Mouse (Mus musculus) lung, postnatal 14 days (tissue): ENCODE measurements at regions not wholly inside any gene's neighbourhood (a gene's known extent, or its start where the extent isn't known, plus 50 kb on each side); places are given as distances from the start of the nearest gene placed in this dataset.

ENCODE experiments used
- DNase-seq: peaks from one replicate; pipeline ENCODE4 v3.0.0; 2021

DNA sequence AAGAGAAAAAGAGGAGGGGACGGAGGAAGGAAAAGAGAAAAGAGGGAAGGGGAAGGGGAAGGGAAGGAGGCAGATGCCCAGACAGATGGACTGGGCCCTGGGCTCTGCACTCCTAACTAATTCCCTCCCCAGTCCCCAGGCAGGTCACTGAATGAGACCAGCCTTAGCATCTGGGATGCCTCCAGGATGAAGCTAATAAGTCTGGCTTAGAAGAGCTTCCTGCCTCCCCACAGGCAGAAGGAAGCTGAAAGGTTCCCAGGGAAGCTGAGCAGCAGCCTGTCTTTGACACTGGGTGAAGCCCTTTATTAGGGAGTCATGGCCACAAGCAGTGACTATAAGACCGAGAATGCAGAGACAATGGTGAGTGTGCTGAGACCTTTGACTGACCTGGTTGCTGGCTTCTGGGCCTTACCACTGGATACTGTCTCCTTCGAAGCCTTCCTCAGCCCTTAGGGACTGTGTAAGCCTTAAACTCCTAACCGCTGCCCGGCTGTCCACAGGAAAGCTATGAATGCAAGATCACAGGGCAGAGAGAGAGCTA, 76.7 kb upstream of the Bod1 start:
- DNase-seq, result no peak

DNA sequence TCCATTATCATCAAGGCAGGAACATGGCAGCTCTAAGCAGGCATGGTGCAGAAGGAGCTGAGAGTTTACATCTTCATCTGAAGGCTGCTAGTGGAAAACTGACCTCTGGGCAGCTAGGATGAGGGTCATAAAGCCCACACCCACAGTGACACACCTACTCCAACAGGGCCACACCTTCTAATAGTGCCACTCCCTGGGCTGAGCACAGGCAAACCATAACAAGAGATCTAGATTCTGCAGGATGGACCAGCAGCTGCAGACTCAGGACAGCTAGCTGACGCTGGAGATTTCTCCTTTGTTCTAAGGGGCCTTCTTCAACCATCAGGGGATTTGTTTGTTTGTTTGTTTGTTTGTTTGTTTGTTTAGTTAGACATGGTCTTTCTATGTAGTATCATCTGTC, 79.6 kb upstream of the Bod1 start:
- DNase-seq, result no peak

DNA sequence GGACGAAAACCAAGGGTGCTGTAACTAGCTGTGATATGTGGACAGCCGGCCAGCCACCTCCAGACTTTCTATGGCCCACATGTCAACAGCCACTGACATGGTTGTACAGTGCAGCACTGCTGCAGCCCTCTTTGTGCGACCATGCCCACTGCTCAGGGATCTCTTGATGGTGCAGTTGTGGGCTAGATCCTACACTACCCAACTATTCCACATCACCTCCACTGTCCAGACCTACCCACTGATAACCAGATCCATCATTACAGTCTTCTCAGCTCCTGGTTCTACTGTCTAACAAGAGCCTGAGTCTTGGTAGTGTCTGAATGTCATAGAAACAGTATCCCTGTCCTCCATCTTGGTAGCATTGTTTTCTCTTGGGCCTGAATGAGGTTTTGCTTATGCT, 81.5 kb upstream of the Bod1 start:
- no peak for DNase-seq

DNA sequence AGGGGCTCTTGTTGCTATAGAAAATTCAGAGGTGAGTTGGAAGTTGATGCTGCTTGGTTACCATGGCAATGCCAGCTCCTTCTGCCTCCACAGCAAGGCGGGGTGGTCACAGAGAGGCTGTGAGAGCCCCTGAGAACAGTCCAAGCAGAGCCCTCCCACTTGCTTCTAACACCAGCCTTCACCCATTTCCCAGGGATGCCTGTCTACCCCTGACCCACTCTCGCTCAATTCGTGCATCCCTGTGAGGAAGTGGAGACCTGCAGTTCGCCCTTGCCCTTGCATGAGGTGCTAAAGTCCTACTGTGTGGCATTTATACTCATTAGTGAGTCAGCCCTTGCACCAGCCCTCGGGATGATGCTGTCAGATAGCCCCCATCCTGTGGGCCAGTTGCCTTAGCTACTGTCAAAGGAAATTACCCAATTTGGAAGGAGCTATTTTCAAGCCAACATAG, 82.1 kb upstream of the Bod1 start:
- DNase-seq, result no peak

DNA sequence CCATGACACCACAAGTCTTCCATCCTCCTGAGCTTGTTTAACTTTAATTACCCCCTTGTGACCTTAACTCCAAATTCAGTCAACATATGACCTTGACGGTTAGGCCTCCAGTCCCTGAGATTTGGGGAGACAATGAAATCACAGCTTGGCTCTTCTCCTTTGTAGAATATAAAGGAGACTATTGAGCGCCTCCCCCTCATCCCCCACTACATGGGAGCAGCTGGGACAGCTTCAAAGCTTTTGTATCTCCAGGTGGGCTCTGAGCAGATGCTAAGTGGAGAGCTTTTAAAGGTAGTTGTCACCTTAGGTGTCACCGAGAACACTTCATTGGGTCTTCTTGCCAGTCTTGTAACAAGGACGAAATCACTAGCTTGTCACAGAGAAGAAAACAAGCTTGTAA, 82.7 kb upstream of the Bod1 start:
- no peak for DNase-seq

DNA sequence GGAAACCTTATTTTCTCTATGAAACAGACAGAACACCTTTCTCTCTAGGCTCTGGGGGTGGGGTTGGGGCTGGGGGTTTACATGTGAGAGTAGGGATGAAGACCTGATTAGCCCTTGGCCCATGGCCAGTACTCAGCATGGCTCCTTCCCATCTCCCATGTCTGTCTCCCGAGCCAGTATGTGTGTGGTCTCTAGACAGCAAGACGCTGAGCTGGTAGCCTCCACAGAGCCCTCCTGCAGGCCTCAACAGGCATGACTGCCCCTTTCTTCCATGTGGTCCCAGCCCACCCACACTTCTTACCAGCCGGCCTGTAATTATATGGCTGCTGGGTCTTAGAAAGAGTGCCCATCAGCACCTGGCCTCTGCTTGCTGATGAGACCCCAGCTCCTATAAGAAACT, 84.2 kb upstream of the Bod1 start:
- no peak for DNase-seq

DNA sequence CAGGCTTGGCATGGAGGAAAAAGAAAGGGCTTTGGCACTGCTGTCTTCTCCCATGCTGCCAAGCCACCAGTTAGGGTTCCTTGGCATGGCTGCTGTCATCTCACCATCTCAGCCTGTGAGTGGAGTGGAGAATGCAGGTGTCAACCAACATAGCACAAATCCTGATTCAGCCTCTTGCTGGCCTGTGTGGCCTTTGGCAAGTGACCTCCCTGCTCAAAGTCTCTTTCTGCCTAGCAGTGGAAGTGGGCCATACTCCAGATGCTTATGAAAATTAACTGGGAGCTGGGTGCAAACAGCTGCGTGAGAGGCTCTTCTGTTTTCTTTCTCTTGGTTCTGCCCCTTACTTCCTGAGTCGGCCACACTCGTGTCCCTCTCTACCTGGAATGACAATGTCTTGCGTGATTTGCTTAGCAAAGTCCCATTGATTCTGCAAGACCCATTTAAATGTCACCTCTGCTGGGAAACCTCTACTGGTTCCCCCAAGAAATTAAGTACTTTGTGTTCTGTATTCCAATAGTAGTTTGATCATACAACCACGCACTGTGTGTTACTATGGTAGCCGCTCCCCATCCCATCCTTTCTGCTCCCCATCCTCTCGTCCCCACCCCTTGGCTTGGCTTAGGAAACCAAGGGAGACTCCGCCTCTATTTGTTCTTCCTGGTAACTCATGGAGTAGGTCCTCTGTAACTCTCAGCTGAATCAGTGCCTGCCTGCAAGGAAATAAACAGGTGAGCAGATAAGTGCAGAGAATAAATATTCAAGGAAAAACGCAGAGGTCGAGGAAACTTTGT, 84.9 kb upstream of the Bod1 start:
- DNase-seq, result no peak

DNA sequence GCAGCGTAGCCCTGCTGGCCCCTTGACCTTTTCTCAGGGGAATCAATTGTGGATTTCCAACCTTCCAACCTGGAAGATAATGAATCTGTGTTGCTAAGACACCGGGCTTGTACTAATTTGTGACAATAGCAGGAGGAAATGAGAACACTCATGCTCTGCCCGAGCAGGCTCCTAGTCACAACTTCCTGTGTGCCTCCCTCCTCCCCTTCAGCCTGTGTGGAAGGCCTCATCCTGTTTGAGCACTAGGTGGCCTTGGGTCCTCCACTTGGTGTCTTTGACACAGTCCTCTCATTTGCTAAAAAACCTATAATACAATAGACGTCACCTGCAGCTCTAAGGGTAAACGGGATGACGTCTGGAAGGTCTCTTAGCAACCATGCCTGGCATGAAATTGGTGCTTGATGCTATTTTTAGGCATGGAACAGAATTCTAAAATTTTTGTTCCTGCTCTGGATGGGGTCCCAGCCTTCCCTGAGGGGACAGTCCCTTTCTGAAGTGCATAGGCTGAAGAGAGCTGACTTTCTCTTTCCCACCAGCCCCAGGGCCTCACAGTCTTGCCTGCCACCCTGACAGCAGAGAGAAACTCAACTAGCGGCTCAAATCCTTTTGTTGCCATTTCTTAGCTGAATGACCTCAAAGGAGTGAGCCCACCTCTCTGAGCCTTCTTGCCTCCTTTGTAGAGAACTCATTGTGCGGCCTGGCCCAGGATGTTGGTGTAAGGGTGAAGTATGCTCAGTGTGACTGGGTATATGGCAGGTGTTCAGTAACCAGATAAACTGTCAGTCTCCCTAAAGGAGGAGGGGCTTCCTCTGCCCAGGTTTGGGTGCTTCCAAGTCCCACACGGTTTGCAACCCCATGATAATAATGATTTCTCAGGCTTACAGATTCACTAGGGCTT, 88.4 kb upstream of the Bod1 start:
- DNase-seq, result no peak

DNA sequence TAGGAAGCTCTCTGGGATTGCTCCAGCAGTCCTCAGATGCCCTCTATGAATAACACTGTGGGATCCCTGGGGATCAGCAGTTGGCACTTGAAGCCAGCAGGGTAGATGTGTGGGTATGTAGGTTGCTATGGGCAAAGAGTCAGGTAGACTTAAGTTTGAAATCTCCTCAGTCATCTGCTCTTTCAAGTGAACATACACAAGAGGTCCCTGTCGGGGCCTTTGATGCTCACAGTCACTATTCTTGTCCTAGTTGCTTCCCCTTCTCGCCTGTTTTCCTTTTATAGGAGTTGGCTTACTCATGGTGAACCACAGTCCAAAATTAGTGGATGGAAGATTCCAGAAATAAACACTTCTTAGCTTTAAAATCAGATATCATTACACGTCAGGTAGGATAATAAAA, 92.2 kb upstream of the Bod1 start:
- DNase-seq, result no peak

DNA sequence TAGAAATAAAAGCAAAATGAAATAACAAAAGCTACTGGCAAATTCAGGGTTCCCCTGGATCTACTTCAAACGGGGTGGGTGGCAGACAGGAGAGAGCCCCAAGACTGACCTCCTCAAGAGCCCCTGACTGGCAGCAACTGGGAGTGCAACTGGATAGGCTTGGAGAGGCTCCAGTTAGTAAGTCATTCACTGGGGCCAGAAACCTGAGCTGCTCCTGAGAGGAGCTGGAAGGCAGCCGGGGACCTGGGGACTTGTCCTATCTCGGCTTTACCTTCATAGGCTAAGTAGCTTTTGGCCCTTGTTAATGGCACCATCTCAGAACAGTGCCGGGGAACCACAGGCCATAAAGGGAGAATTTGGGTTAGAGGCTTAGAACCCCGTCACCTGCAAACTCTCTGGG, 94.6 kb upstream of the Bod1 start:
- DNase-seq, result no peak

DNA sequence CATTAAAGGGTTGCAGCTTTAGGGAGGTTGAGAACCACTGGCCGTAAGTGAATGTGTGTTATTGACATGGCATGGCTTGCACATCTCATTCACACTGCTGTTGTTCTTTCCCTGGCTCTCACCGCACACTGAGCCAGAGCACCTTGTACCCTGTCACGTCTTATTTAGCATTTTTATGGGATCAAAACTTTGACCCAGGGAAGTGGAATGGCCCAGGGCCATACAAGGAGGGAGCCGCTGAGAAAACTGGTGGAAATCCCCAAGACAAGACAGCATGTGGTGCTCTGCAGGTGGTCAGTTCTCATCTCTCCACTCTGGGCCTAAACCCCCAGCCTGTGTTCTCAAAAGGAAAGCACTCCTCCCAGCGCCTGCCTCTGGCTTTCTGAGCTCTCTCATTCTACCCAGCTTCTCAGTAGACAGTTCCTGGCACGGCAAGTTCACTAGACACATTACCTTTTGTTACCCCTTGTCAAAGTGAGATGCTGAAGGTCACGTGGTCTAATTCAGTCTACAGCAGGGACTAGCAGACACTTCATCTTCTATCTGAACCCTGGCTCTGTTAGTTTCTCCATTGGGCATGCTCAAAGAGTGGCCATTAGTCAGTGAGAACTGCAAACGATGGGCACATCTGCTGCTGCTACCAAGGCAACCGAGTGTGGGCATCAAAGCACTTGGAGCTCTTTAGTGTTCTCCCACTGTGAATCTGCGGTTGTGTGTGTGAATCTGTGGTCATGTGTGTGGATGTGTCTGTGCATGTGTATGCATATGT, 96.2 kb upstream of the Bod1 start:
- no peak for DNase-seq

DNA sequence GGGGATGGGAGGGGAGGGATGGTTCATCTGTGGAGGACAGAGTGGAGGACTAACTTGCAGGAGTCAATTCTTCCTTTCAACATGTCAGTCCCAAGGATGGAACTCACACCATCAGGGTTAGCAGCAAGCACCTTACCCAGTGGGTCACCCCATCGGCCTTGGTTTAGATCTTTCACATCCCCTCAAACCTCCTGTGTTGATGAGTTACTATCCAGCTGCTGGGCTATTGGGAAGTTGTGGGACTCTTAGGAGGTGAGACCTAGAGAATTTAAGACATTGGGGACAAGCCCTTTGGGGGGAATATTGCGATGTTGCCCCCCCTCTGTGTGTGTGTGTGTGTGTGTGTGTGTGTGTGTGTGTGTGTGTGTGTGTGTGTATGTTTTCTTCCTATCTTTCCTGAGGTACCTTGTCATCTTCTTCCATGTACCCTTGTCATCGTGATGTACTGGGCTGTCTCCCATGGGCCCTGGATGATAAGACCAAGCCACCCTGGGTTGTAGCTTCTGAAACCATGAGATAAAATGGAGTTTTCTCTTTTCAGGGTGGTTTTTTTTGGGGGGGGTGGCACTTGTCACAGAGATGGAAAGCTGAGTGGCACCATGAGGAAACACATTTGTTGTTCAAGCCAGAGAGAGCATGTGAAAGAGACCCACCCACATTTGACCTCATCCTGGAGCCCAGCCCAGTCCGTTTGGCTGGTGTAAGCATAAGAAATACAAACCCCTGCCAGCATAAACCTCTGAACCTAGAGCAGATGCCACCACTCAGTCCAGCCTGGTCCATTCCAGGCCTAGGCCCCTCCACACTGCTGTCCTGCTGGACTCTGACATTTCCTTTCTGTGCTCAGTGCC, 98.3 kb upstream of the Bod1 start:
- peak; percentile 74 for DNase-seq

DNA sequence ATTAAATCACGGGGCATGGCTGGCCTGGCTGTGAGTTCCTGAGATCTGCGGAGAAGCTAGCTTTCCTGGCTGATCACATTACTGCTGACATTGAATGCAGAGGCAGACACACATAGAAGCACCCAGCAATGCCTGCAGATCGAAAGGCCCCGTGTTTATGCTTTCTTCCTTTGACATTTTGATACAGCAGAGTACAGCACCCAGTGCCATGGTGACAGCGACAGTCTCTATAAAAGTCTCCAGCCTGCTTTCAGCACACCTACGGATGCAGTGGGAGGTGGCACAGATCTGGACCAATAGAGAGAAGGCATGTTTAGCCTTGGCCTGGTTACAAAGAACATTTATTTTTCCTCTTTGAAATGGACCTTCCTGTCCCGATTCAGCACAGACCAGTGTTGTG, 99.2 kb upstream of the Bod1 start:
- DNase-seq, result no peak

DNA sequence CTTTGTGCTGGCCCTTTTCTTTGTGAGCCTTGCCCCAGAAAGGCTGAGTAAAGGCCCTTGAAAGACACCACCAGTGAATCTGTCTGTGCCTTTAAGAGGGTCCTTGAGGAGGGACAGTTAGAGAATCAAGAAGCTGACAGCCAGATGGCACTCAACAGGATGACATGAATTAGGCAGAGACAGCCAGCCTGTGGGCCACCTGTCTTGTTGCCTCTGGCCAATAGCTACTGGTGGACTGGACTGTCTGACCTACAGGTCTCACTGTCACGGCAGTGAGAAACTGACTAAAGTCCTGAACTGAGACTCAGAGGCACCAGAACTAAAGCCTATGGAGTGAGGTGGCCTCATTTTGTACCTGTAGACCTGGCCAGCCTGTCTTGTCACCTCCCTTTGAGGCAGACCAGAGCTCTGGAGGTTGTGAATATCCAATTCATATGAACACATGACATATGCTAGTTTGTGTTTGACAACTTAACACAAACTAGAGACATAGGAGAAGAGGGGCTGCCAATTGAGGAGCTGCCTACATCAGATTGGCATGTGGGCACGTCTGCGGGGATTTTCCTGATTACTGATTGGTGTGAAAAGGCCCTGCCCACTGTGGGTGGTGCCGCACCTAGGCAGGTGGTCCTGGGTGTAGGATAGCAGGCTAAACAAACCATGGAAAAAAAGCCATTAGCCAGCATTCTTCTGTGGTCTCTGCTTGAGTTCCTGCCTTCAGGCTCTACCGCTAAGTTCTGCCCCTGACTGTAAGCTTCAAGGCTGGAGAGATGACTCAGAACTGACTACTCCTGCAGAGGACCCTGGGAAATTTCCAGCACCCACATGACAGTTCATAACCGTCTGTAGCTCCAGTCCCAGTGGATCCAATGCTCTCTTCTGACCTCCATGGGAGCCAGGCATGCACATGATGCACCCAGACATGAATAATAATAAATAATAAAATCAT, 100.1 kb upstream of the Bod1 start:
- no peak for DNase-seq

DNA sequence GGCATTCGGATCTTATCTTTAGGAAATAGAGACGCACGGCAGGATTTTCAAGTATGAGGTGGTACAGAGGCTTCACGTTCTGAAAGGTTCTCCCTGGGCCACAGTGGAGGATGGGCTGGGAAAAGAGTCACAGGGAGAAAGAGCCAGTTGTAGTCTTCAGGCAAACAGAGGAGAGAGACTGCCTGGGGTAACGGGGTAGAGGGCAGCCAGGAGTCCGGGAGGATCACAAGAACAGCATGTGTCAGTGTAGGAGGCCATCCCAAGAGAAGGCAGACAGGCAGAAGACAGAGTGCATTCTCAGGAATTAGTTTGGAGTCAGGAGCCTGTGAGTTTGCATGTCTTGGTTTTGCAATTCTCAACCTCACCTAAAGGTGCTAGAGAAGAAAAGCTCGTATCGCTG, 94.5 kb upstream of the Cpeb4 start:
- no peak for DNase-seq

DNA sequence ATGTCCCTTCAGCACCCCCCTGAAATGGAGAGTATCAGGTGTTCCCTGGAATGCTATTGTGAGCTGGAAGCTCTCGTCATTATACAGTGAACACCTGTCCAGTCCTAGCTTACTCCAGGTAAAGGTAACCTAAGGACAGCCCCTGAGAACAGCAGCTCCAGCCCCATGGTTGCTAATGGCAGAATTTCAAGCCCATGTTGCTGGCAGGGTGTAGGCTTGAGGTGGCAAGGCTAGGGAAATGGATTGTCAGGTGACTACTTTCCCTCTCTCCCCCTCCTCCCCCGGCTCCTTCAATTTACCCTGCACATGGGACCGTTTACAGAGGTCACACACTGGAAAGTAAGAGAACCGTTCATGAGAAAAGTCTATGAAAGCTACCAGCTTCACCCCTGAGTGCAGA, 93.2 kb upstream of the Cpeb4 start:
- DNase-seq, result no peak

DNA sequence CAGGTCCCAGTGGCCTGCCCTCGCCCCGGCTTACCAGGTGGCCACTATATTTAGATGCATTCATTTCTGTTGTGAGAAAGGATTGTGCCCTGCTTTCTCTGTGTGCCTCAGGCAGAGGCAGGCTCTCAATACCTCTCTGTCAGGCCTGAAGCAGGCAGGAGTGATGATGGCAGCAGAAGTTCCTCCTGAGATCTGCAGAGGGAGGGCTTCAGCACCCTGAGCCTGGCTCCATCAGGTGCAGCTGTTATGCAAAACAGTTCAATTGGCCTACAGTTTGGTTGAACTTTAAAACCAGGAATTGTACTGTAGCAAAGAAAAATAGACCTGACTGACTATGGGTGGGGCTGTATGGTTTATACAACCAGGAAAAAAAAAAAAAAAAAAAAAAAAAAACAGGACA, 92.7 kb upstream of the Cpeb4 start:
- DNase-seq, result no peak

DNA sequence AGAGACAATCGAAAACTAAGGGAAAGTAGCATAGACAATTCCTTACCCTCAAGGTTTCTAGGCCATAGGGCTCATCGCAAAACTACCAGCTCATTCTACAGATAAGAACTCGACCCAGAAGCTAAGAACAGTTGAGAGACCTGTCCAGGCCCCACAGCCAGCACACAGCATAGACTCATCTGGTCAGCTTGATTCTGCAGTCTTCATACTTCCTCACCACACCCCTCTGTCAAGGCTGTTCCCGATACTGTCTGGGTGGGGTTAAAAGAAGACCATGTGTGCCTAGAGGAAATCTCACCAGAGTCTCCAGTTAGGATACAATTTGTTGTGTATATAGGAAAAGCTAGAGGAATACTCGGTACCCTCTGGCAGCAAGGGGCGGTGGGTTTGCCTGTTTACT, 91.0 kb upstream of the Cpeb4 start:
- no peak for DNase-seq

DNA sequence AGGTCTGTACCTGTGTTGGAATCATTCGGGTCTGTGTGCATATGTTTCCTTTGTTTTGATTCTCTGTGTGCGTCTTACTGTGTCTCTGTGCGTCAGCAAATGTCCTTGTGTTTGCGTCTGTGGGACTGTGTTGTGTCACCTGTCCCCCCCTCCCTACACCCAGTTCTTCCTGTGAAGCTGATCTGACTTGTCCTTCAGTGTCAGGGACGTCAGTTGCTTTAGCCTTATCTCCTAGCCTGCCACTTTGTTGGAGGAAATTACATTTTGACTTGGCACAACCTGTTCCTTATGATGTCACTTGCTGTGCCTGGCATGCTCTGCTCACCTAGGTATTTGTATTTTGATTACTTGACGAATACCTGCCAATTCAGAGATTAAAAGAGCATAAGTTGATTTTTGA, 90.4 kb upstream of the Cpeb4 start:
- DNase-seq, result no peak

DNA sequence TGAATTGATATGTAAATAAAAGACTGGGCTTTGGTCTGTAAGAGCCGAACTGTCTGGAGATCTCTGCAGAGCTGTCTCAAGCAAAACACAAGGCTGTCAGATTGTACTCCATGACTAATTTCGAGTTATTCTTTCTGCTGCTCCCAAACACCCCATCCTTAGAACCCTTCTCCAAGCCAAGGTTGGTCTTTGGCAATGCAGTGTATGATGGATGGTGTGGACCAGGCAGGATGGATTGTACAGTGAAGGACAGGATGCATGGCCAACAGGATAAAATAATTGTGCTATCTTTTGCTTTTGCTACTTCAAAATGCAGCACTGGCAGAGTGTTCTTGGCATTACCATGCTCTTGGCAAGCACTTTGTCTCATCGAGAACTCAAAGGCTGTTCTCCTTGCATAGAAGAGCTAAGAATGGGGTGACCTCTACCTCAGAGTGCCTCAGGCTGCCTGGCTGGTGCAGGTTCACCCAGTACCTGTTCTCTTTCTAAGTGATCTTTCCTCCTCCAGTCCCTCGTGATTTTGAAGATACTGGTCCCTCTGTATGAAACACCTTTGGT, 88.4 kb upstream of the Cpeb4 start:
- no peak for DNase-seq
